Mouse (Mus musculus) left cerebral cortex, postnatal 10 days (tissue): Measurements from ENCODE around the gene Mgl2. TPM values are rescaled to one million over a fixed set of nuclear protein-coding genes. Genes with fewer than 3 reads are reported as not detected.
A peak's percentile ranks its signal among the peaks of the same experiment; 100 is the strongest.
"Not testable (repeated sequence)": the region's sequence is repeated elsewhere in the genome, so short reads cannot be mapped to it uniquely, and the experiment has no call there.

Source experiments
- DNase-seq, 2 experiments: peaks; one replicate each; pipeline ENCODE4 v3.0.0; 2021 to 2022; ENCODE audit warnings: low spot score in 2 of 2, mixed read lengths in 1 of 2; ENCODE audit errors: extremely low spot score in 1 of 2
- intact Hi-C: fragments of 180-260 bp; cut with DNase I; formaldehyde crosslinking; loops from one replicate; pipeline ENCODE4 v1.15.1; 2025
- total RNA-seq, 2 experiments: library from RNA; stranded (reverse); gene quantifications; 2 replicates each; pipeline ENCODE4 v1.2.3; 2021

Gene Mgl2
- under 1 TPM; 0.30 to 0.36 TPM for total RNA-seq

DNA sequence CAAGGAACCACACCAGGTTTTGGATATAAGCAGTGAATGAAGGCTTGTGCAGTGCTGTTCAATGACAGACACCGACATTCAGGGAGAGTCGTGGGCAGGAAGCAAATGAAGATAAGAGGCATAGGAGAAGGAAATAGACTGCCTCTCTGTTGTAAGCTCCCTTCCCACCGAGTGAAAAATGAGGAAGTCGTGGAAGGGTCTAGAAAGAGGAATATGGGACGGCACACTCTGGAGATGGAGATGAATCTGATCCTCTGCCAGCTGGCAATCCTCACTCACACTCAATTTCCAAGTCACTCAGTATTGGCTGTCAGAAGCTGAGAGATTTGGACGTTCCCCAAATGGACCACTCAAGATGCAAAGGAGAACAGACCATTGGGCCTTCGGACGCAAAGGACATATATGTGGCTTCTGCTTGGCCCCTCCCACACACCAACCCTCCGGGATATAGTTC, at the start of gene Mgl2:
Mgl2 (plus strand) TSS at position 404 of the 454 bp plus-strand sequence.
- intact Hi-C loops, result no loop called here
- DNase-seq, result no peak

DNA sequence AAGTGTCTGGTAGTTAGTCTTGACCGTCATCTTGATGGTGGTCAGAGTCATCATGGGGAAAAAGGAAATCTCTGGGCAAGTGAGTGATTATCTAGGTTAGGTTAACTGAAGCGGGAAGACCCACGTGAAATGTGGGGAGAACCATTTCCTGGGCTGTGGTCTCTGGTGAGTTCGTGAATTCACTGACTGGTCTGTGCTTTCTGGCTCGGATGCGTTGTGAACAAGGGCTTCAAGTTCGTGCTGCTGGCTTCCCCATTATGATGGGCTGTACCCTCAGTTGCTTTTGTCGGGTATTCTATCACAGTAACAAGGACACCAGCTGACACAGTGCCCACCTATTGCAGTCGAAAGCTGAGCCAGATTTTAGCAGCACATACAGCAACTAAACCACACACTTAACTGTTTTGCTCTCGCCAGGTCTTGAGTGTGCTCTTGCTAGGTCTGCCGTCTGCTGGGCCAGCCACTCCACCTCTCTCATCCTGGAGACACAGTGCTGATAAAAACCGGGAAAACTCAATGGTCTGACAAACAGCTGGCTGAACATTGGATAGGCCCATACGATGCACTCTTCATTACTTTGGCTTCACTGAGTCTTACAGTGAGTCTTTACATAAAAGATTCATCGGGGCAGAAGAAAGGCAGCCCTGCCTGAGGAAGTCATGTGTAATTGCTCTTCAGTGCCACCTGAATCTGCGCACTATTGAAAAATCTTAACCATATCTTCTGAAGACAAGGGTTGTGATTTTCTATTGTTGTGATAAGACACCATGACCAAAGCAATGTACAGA, 49.1 kb upstream of the Mgl2 start:
- DNase-seq, result no peak
- intact Hi-C loops, result no loop called here

DNA sequence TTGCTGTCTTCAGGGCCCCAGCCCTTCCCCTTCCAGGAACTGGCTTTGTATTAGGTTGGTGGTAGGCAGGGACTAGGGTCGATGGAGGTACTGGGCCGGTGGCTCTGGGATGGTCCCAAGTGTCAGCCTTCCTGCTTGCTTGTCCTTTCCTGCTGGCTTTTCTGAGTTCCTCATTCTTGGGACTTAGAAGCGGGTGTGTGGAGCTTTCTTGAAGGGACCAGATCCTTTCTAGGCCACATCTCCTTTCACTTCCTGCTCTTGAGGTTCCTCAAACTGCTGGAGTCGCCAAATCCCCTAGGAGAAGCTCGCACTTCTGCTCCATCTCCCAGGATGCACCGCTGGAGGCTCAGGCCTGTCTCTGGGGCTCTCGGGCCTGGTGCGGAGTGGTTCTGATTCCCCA, 45.6 kb upstream of the Mgl2 start:
- no peak for DNase-seq
- intact Hi-C loops, result no loop called here

DNA sequence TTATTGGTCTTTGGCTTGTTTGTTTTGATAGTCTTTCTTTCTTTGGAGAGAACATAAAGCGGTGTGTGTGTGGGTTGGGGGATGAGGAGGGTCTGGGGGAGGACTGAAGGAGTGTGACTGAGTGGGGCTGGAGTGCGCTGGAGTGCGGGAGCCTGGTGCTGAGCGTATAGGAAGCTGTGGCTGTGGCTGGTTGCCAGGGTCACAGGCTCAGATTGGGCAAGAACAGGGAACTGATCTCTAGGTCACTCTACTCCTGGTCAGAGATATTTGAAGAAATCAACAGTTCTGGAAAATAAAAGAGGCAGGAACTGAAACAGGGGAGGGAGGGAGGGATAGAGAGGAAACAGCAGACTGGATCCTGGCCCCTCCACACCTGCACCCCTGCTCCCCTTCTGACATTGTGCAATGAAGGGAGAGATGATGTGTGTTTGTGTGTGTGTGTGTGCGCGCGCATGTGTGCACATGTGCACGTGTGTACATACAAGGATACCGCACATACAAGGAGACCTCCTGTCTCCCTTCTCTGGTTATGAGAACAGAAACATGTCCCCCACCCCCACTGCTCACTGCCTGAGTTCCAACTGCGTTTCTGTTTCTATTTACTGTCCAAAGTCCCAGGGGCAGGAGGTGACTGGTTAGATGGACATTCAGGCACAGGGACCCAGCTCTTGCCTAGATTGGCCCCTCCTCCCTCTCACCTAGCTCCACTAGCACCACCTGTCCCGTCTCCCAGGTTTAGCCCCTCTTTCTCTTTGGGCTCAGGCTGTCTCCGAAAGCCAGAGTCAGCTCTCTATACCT, 37.9 kb upstream of the Mgl2 start, which contains the start of gene Asgr2:
Asgr2 (plus strand) TSS at position 659 of the 798 bp plus-strand sequence.
- peak in 1 of 2 experiments; percentile 53 for DNase-seq
- intact Hi-C loops, result no loop called here

DNA sequence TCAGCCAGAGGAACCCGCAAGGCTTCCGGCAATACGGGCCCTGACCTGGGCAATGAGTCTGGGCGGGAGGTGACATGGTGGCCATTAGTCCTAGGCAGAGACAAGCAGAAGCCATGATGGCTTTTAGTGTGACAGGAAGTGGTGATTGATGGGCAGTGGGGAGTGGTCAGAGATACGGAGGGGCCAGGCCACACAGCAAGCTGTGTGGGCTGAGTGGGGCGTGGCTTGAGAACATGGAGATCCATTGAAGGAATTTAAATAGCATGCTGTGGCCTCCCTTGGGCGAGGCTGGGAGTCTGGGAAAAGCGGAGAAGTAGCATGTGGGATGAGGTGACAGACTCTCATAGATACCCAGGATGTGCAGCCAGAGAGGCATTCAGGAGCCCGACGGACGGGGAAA, 32.7 kb upstream of the Mgl2 start:
- intact Hi-C loops, result no loop called here
- DNase-seq, result no peak

DNA sequence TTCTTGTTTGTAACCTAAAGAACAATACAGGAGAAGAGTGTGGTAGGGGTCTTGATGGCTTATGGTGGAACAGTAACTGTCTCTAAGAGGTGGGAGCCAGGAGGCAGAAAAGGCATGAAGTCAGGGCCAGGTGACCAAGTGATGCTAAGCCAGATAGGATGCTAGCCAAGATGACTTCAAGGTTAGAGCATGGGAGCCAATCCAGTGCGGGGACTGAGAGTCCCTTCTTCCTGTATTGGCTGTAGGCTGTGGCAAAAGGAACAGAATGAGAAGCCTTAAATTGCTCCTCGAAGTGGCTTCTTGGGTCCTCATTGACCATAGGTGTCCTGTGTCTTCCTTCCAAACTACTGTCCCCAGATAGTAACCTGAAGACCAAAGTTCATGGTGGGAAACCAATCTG, 31.0 kb upstream of the Mgl2 start:
- DNase-seq, result no peak
- intact Hi-C loops, result no loop called here

DNA sequence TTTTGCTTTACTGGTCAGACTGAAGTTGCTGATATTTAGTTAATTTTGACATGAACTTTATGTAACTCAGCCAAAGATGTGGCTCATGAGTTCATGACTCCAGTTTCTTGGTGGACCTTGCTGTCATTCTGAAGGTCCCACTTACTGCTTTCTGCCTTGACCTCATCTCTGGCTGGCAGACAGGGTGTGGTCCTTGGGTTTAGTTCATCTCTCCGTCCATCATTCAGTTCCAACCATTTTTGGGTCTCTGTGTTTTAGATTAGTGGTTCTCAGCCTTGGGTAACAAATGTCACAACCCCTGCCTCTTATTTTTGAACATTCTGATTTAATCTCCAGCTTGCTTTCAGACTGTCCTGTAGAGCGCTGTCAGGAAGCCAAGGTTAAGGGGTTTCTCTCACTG, 30.3 kb upstream of the Mgl2 start:
- intact Hi-C loops, result no loop called here
- no peak for DNase-seq

DNA sequence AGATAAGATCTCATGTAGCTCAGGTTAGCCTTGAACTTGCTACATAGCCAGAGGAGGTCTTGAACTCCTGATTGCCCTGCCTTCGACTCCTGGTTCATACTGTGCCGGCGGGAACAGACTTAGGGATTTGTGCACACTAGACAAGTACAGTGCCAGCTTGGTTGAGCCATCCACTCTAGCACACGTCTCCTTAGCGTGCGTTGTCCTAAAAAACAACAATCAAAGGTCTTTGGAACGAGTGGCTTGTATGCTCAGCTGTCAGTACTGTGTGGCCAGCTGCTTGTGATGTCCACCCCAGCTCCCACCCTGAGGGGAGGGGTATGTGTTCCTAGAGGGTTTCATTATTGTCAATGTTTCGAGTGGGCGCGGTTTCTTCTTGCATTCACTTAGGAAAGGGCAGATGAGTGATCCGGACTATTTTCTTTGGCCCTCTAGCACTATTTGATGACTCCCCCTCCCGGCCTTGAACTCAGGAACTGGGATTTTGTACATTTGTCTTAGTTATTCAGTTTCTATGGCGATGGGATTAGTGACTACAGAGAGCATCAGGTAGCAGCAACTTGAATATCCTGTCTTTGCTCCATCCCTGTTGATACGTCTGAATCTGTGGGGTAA, 26.3 kb upstream of the Mgl2 start:
- DNase-seq, result no peak

DNA sequence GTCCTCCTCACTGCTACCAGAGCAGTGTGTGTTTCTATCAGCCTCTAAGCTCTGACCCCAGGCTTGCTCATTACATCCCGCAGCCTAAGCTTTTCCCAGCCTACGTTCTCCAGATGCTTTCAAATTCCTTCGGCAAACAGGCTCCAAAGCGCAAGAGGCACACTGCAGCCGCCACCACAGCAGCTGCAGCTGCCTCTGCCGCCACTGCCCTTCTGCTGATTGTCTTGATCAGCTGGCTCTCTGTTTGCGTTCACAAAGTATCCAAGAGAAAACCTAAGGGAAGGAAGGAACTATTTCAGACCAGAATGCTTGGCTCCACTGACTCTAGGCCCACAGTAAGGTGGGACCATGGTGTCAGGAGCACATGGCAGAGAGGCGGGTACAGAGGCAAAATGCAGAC, 23.0 kb upstream of the Mgl2 start:
- intact Hi-C loops, result no loop called here

More for the DNA sequence above, 26.3 kb upstream of the Mgl2 start:
- intact Hi-C loops, result no loop called here

DNA sequence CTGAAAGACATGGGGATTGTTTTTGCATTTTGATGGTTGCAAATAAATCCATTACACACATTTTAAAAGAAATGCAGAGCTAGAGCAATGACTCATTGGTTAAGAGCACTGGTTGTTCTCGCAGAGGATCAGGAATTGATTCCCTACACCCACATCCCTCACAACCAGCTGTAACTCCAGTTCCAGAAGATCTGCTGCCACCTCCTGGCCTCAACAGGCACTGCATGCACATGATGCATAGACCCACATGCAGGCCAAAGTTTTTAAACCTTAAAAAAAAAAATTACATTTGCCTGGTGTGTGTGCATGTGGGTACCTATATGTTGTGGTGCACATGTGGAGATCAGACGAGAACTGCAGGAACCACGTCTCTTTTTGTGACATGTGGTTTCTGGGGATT, 20.0 kb upstream of the Mgl2 start:
- intact Hi-C loops, result no loop called here
- peak in 1 of 2 experiments; percentile 33 for DNase-seq

More for the DNA sequence above, 23.0 kb upstream of the Mgl2 start:
- DNase-seq, result no peak

DNA sequence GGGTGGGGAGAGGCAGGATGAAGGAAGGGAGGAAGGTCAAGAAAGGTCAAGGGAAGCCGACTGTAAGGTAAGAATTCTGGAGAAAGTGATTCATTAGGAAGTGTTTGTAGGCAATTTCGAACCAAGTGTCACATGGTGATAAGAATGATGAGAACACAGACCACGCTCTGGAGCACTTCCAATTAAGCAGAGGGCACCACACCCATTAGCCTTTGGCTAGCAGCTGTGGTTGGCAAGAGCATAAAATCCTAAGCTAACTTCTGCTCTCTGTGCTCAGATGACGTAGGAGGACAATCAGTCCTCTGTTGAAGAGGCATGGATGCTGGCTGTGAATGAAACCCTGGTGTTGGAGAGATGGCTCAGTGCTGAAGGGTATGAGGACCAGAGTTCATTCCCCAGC, 15.6 kb upstream of the Mgl2 start:
- intact Hi-C loops, result no loop called here
- no peak for DNase-seq

DNA sequence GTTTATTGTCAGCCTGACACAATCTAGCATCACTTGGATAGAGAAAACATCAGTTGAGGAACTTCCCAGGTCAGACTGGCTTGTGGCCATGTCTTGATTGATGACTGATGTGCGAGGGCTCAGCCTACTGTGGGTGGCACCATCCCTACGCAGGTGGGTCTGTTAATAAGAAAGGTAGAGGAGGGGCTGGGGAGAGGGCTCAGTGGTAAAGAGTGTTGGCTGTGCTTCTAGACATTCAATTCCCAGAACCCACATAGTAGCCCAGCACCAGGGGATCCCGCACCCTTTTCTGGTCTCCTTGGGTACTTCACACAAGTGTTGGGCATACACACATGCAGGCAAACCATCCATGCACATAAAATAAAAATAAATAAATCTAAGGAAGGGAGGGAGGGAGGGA, 14.2 kb upstream of the Mgl2 start:
- intact Hi-C loops, result no loop called here

DNA sequence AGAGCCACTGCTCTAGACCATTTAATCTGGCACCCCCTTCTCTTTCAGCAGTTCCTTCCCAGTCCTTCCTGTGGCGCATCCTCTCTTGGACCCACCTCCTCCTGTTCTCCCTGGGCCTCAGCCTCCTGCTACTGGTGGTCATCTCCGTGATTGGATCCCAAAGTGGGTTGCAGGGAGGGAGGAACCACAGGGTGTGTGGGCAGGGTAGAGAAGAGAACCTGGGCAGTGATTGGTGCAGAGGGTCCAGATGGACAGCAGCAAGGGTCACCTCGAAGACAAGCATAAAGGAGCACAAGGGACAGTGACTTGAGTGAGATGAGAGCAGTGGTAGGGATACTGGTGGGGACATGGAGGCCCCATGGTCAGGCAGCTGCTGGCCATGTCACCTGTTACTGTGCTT, 4.9 kb downstream of the Mgl2 start:
- intact Hi-C loops, DNase-seq: not testable (repeated sequence)

More for the DNA sequence above, 14.2 kb upstream of the Mgl2 start:
- no peak for DNase-seq

DNA sequence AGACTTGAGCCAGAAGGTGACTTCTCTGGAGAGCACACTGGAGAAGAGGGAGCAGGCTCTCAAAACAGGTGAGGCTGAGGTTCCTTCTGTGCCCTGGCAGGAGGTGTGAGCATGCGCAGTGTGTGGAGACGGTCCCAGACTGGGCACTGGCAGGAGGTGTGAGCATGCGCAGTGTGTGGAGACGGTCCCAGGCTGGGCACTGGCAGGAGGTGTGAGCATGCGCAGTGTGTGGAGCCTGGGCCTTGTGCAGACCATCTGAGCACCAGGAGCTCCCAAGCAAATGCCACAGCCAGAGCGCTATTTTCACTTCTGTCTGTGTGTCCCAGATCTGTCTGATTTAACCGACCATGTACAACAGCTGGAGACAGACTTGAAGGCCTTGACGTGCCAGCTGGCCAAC, 5.8 kb downstream of the Mgl2 start:
- intact Hi-C loops, DNase-seq: not testable (repeated sequence)

DNA sequence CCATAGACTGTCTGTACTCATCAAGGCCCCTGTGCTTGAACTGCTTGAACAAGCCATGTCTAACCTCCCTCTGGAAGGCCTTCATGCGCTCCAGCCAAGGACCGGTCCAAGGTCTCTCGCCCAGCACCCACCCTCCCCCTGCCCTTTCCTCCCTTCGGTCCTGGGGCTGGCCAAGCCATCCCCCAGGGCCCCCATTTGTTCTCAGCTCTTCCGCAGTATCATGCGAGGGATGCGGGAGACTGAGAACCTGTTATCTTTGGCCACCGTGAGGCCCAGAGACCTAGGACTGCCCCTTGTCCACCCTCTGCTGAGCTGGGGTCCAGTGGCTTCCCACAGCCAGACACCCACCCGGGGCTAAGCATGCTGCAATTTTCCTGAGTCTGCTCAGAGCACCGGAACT, 9.0 kb downstream of the Mgl2 start:
- DNase-seq, result no peak
- intact Hi-C loops, result no loop called here

DNA sequence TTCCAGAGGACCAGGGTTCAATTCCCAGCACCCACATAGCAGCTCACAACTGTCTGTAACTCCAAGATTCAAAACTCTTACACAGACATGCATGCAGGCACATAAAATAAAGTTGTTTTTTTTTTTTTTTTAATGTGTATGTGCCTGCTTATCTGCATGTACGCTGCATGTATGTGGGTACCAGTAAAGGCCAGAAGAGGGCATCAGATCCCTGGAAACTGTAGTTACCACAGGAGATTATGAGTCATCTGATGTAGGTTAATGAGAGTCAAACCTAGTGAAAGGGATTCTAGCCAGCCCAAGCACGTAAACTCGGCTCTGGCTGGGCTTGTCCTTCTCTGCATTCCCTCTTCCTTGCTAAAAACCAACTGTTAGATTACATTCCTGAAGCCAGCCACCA, 20.9 kb downstream of the Mgl2 start:
- DNase-seq, result no peak

DNA sequence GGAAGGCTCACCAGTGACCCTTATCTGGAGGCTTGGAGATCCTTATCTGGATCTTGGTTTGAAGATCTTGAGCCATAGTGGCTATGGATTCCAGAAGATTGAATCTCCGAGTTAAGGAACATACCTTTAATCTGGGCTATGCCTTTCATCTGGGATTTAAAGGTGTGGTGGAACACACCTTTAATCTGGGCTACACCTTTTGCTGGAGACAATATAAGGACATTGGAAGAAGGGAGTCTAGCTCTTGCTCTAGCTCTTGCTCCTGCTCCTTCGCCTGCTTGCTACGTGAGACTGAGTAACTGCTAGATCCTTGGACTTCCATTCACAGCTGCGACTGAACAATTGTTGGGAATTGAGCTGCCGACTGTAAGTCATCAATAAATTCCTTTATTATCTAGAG, 25.8 kb downstream of the Mgl2 start, which contains the start of gene Clec10a:
Clec10a (plus strand) TSS at position 301 of the 400 bp plus-strand sequence.
- DNase-seq, intact Hi-C loops: not testable (repeated sequence)

More for the DNA sequence above, 20.9 kb downstream of the Mgl2 start:
- intact Hi-C loops, result no loop called here

DNA sequence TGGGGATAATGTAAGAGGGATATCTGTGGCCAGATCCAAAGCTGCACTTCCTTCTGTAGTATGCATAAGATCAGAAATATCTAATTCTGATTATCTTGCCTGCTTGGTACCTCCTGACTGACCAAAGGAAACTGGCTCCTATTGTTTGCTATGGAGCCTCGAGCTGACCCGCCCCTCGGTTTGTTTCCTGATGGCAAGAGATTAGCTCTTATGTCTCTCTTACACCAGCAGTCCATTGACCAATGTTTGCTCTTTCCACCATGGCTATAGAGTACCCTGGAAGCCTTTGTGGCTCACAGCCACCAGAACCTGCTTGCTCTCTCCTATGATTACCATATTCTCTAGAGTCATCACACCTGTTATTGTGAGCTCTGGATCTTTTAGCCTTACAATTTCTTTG, 32.2 kb downstream of the Mgl2 start:
- no peak for DNase-seq
- intact Hi-C loops, result no loop called here
